Mouse (Mus musculus) C2C12 (cell line): ENCODE measurements around the gene Npat.

Experiments
- CTCF ChIP-seq: IDR thresholded peaks from one replicate; pipeline ENCODE4 v1.5.1; 2011; ENCODE audit not compliant: control insufficient read depth, insufficient read depth, insufficient read length
- MAX ChIP-seq: IDR thresholded peaks from one replicate; pipeline ENCODE4 v1.6.1; 2011; ENCODE audit warnings: mild to moderate bottlenecking, control low read depth

DNA sequence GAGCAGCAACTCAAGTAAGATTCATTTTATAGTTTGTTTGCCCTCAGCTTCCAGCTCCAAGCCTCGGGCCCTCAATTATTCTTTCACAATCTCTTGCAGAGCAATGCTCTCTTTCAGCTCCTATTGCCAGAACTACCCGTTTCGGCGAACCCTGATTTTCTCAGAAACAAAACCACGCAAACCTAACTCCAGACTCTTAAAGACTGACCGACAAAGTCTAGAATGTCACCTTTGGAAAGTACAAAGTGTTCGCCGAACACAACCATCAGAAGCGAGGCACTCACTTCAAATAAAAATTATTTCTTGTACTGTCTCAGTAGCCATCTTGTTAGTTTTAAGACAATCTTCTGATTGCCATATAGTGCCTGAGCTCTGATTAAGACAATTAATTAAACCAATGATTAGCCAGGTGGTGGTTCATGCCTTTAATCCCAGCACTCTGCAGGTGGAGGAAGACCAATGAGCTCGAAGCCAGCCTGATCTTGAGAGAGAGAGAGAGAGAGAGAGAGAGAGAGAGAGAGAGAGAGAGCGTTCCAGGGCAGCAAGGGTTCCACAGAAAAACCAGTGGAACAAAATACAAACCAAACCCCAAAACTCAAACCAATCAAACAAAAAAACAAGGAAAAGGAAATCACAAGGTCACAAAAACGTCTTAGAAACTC, 72.6 kb downstream of the Npat start:
- TF ChIP-seq MAX, result no peak
- TF ChIP-seq CTCF, result no peak
